Mouse (Mus musculus) midbrain, embryonic 15.5 days (tissue): ENCODE measurements around the gene Cfap45. TPM values are rescaled to one million over a fixed set of nuclear protein-coding genes. Genes with fewer than 3 reads are reported as not detected.

ENCODE experiments used
- ATAC-seq: fragments of 200-750 bp; cut with Nextera tagmentation; replicated peaks from 2 replicates; pipeline ENCODE4 v1.8.0; 2017; ENCODE audit warnings: moderate TSS enrichment
- H3K27ac ChIP-seq: fragments of 300-500 bp; sonication (generic); 2 replicates; pipeline ENCODE4 v1.5.1; 2015; ENCODE audit warnings: mild to moderate bottlenecking, inconsistent platforms
- H3K27me3 ChIP-seq: fragments of 300-500 bp; sonication (generic); replicated peaks from 2 replicates; pipeline ENCODE4 v1.6.1; 2015; ENCODE audit warnings: inconsistent platforms
- H3K36me3 ChIP-seq: fragments of 300-500 bp; sonication (generic); replicated peaks from 2 replicates; pipeline ENCODE4 v1.6.1; 2015; ENCODE audit warnings: inconsistent platforms
- H3K4me1 ChIP-seq: fragments of 300-500 bp; sonication (generic); 2 replicates; pipeline ENCODE4 v1.6.1; 2015; ENCODE audit warnings: inconsistent platforms
- H3K4me2 ChIP-seq: fragments of 300-500 bp; sonication (generic); 2 replicates; pipeline ENCODE4 v1.6.1; 2015; ENCODE audit warnings: inconsistent platforms, mild to moderate bottlenecking, moderate library complexity
- H3K4me3 ChIP-seq: fragments of 300-500 bp; sonication (generic); 2 replicates; pipeline ENCODE4 v1.5.1; 2015; ENCODE audit warnings: mild to moderate bottlenecking, inconsistent platforms
- H3K9ac ChIP-seq: fragments of 300-500 bp; sonication (generic); 2 replicates; pipeline ENCODE4 v1.6.1; 2015; ENCODE audit warnings: mild to moderate bottlenecking, inconsistent platforms
- H3K9me3 ChIP-seq: fragments of 300-500 bp; sonication (generic); 2 replicates; pipeline ENCODE4 v1.6.1; 2016; ENCODE audit warnings: inconsistent platforms
- WGBS: fragments of 180-500 bp; shearing (Covaris S2); methylation state at CpG from one replicate; pipeline ENCODE4 v1.1.7; 2015; ENCODE audit warnings: mixed read lengths; 5-methylcytosine and 5-hydroxymethylcytosine counted together
- polyA plus RNA-seq: library from polyadenylated mRNA; unstranded; fragments of >200 nt; fragmentation: Nextera tagmentation; extraction: Ambion mirVana; gene quantifications from 2 replicates; pipeline ENCODE4 v1.2.1, GENCODE M21; 2015

The Cfap45 gene
- polyA plus RNA-seq, 1 experiment from 2014 or later: 3.7 TPM

DNA sequence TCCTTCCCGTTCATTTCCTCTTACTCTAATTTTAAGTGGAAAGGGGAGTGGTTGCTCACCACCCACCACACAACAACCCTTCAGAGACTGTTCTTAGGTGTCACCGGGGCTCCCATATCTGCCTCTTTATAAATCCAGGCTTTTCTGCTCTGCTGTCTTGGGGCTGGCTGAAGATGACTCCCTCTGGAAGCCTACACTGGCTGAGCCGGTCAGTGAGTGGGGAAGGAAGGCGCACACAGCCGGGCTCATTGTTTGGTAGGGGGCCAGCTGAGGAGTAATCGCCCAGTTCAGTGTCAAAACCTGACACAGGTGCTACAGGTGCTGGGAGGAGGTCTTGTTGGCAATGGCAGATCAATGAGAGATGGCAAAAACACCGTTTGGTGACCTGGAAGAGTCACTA lies 5.4 kb downstream of the Cfap45 start:
- H3K36me3 ChIP-seq: no peaks in the 10 kb centered on the region
- WGBS: 70% methylated on average over 7 of the region's 7 CpGs
- no peak for ATAC-seq

DNA sequence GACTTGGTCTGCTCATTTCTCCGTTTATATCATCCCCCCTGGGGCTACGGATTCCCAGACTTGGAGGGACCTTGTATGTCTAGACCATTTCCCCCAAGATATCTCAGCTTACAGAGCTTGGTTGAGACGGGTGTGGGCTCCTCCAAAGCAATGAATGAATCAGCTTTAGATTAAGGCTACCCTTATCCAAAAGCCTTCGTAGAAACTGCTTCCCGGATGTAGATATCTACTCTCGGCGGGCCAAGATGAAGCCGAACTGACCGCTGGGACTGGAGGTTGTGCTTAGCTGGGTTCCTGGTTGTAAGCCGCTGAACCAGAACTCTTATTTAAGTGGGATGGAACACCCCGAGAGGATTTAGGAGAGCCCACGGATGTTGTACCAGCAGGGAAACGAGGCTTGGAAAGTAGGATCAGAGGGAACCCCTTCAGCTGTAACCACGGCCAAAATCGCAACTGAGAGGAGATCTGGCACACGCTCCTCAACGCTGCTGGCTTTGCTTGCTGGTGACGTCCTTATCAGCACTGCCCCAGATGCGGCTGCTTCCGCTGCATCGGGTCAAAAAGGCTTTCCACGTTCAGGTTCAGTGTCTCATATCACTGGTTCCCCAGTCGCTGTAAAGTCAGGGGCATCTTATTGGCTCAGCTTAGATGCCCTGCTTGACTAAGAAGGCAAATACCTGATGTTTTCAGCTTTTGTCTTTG lies 5.9 kb downstream of the Cfap45 start:
- 69% methylated on average over 23 of the region's 23 CpGs for WGBS
- Histone ChIP-seq H3K4me3 (no peak overlapping the region), H3K27ac (no peak overlapping the region), H3K4me1 (no peaks in the 10 kb centered on the region; the same call in 1 of the 2 replicates), H3K9me3 (no peaks in the 10 kb centered on the region), H3K36me3 (no peaks in the 10 kb centered on the region), H3K4me2 (no peak overlapping the region), H3K9ac (no peak overlapping the region), H3K27me3 (no peaks in the 10 kb centered on the region; the same call in 1 of the 2 replicates)
- ATAC-seq: no peak

More for the DNA sequence above, 5.4 kb downstream of the Cfap45 start:
- no peak overlapping the region for H3K4me2 ChIP-seq
- H3K4me3 ChIP-seq: no peak overlapping the region
- H3K9me3 ChIP-seq: no peaks in the 10 kb centered on the region
- H3K27ac ChIP-seq: no peak overlapping the region
- H3K27me3 ChIP-seq: no peaks in the 10 kb centered on the region; the same call in 1 of the 2 replicates
- H3K4me1 ChIP-seq: peaks cover 6% of the 10 kb centered on the region
- H3K9ac ChIP-seq: no peak overlapping the region

DNA sequence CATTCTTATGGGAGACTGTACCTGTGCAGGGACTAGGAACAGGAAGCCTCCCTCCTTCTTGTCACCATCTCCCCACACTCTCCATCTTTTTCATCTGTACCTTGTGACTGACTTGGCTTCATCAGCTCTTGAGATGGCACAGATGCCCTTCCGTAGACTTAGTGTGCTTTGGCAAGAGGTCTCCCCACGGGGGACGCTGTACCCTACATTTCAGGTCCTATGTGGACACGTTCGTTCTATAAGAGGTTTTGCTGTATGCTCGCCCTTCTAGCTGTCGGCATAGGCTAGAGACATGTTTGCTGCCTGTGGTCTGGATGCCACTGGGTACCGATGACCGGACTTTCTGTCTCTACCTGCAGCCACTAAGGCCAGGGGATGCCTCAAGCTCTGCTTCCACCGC lies 6.8 kb downstream of the Cfap45 start:
- Histone ChIP-seq H3K4me3 (no peak overlapping the region), H3K9ac (no peak overlapping the region), H3K27ac (no peak overlapping the region), H3K9me3 (no peaks in the 10 kb centered on the region), H3K36me3 (no peaks in the 10 kb centered on the region), H3K27me3 (no peaks in the 10 kb centered on the region; the same call in 1 of the 2 replicates), H3K4me1 (peaks cover 7% of the 10 kb centered on the region), H3K4me2 (no peak overlapping the region)
- ATAC-seq: no peak
- WGBS: 95% methylated on average over 10 of the region's 10 CpGs

DNA sequence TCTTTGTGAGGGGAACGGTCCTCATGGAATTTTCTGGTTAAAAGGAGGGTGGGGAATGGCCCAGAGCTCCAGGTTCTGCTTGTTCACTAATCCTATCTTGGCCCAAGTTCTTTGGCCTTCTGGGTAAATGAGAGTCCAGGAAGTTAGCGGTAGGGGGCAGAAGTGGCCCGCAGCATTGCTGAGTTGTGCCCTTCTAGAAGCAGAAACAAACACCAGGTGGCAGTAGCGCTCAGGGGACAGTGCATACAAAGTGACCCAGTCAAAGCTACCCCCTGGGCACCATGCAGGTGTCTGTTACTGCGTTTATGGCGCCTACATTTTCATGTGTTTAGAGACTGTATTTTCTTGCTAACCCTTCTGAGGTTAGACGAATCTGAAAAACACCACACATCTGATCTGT lies 8.1 kb downstream of the Cfap45 start:
- ATAC-seq: peak; percentile 38
- Histone ChIP-seq H3K9ac (no peak overlapping the region), H3K4me2 (no peak overlapping the region), H3K4me3 (no peak overlapping the region), H3K36me3 (no peaks in the 10 kb centered on the region), H3K27ac (no peak overlapping the region), H3K9me3 (no peaks in the 10 kb centered on the region), H3K27me3 (no peaks in the 10 kb centered on the region; the same call in 1 of the 2 replicates), H3K4me1 (peaks cover 15% of the 10 kb centered on the region)
- WGBS: 6% methylated on average over 7 of the region's 7 CpGs

DNA sequence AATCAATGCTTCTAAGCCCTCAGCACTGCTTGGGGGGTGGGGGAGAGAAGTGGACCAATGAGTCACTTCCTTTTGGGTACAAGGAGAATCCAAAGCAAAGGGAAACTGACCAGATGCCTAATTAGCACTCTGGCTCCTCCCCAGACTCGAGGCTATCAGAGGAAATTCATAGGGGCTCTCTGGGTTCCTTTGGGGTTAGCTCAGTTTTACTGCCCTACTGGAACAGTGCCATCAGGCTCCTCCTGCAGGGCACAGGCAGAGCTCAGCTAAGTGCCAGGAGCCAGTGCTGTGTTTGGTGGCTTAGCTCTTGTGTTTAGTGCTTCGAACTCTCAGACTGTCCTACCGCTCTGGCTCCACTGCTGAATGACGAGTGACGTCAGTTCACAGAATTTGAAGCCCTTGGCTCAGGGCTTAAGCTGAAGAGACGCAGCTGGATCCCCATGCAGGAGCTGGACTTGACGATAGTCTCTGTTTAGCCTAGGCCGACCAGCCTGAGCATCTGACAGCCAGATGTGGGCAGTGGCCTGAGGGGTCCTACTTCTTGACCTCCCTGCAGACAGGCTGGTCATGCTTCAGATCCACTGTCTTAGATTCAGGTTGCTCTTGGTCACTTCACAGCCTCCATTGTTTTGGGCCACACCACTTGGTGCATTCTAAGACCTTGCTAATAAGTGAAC lies 10.1 kb downstream of the Cfap45 start:
- ATAC-seq: 0 out of 2 replicates have a peak, but pooled peaks have one; percentile 2
- WGBS: 28% methylated on average over 8 of the region's 8 CpGs
- Histone ChIP-seq H3K9me3 (no peaks in the 10 kb centered on the region), H3K4me3 (no peak overlapping the region), H3K27me3 (no peaks in the 10 kb centered on the region; the same call in 1 of the 2 replicates), H3K27ac (no peak overlapping the region), H3K9ac (no peak overlapping the region), H3K4me2 (no peak overlapping the region), H3K4me1 (peaks cover 15% of the 10 kb centered on the region), H3K36me3 (no peaks in the 10 kb centered on the region)

DNA sequence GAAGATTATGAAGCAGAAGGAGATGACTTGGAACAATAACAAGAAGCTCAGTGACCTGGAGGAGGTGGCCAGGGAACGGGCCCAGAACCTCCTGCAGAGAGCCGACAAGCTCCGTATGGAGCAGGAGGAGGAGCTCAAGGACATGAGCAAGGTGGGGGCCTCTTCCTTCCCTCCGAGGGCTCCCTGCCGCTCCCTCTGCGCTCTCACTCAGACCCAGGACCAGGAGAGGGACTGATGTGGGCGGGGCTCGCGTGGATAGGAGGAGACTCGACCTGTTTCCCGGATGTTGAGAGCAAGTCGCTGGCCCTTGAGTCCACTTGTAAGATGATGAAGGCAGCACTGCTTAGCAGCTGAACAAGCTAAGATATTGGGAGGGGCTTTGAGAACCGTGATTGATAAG lies 11.9 kb downstream of the Cfap45 start:
- WGBS: 2% methylated on average over 13 of the region's 13 CpGs
- peak; percentile 78 for ATAC-seq
- H3K9ac ChIP-seq: no peak overlapping the region
- peak overlapping the region; percentile 40 for H3K4me2 ChIP-seq
- no peaks in the 10 kb centered on the region; the same call in 1 of the 2 replicates for H3K27me3 ChIP-seq
- H3K9me3 ChIP-seq: no peaks in the 10 kb centered on the region
- H3K27ac ChIP-seq: no peak overlapping the region
- peak overlapping the region; percentile 17 for H3K4me3 ChIP-seq
- H3K36me3 ChIP-seq: no peaks in the 10 kb centered on the region
- H3K4me1 ChIP-seq: peaks cover 15% of the 10 kb centered on the region

DNA sequence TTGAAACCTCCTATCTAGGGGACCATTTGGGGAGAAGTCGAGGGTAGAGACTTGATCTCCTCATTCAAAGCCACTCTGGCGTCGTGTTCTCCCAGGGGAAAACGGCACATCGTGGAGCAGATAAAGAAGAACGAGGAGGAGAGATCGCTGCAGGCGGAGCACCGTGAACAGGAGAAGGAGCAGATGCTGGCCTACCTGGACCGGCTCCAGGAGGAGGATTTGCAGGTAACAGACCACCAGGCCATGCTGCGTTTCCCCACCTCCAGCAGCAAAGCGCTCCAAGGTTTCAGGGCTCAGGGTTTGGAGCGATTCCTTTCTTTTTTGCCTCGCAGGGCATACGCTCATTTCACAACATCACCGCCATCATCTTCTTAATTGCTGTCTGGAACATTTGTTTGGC lies 14.5 kb downstream of the Cfap45 start:
- Histone ChIP-seq H3K4me1 (peaks cover 21% of the 10 kb centered on the region), H3K27me3 (no peaks in the 10 kb centered on the region), H3K4me3 (no peak overlapping the region), H3K4me2 (no peak overlapping the region), H3K9me3 (no peaks in the 10 kb centered on the region), H3K9ac (no peak overlapping the region), H3K27ac (no peak overlapping the region), H3K36me3 (no peaks in the 10 kb centered on the region)
- ATAC-seq: no peak
- 81% methylated on average over 16 of the region's 16 CpGs for WGBS

DNA sequence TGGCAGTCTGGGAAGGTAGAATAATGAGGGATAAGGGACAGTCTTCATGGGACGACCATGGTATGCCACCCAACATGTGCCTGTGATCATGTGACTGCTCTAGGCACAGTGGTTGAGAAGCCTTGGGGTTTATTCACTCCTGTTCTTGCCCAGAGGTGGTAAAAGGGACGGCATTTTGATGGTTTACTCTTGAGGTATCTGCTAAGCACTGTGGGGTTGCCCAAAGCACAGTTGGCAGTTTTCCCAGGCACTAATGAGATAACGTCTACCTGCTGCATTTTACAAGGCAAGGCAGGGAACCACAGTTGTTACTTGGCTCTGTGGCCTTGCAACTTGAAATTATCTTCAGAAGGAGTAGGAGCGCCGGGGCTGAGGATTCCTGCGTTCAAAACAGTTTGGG lies 19.2 kb downstream of the Cfap45 start:
- Histone ChIP-seq H3K27ac (peak overlapping the region; percentile 64), H3K36me3 (no peaks in the 10 kb centered on the region), H3K9me3 (no peaks in the 10 kb centered on the region), H3K27me3 (no peaks in the 10 kb centered on the region), H3K9ac (0 out of 2 replicates have a peak overlapping the region, but pooled peaks have one; percentile 11), H3K4me1 (peaks cover 13% of the 10 kb centered on the region), H3K4me3 (no peak overlapping the region), H3K4me2 (no peak overlapping the region)
- peak; percentile 40 for ATAC-seq
- 53% methylated on average over 6 of the region's 6 CpGs for WGBS

DNA sequence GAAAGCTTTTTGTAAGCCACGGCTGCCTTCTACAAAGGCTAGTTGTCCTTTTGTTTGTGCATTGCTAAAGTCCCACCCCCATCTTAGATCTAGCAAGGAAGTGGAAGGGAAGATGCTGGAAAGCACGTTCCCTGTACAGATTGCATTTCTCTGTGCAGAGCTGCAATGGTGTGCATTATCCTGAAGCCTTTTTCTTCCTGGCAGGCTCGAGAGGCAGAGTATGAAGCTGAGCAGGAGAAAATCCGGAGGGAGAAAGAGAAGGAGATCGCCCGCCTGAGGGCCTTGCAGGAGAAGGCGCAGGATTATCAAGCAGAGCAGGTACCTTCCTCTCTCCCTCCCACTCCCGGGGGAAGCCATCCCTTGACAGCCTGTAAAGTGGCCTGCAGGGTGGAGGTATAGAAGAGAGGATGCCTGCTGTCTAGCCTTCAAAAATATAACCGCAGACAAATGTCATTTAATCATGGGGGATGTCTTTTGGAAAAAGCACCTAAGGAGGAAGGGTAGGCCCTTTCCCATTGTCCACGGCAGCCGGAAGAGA lies 19.8 kb downstream of the Cfap45 start:
- Histone ChIP-seq H3K9me3 (no peaks in the 10 kb centered on the region), H3K9ac (0 out of 2 replicates have a peak overlapping the region, but pooled peaks have one; percentile 11)

DNA sequence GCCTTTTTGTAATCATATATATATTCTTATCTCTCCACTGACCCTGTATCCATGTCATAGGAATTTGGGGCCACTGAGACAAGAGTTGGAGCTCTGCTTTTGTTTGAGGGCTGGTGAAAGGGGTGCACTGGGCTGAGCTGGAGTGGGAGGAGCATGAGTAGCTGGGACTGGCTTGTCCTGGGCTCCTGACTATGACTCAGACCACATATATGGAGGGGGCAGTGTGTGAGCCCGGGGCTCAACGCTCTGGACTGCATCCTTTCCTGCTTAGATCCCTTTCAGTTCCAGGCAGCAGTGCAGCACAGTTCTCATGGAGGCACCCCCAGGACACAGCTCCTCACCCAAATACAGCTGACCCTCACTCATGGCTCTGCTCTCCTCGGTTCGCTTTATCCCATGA lies 25.5 kb downstream of the Cfap45 start:
- Histone ChIP-seq H3K9ac (no peak overlapping the region), H3K4me3 (no peak overlapping the region), H3K4me2 (no peak overlapping the region), H3K4me1 (peaks cover 18% of the 10 kb centered on the region), H3K36me3 (no peaks in the 10 kb centered on the region), H3K27ac (no peak overlapping the region), H3K9me3 (no peaks in the 10 kb centered on the region), H3K27me3 (no peaks in the 10 kb centered on the region)
- 89% methylated on average over 4 of the region's 4 CpGs for WGBS
- ATAC-seq: no peak

More for the DNA sequence above, 19.8 kb downstream of the Cfap45 start:
- WGBS: 34% methylated on average over 11 of the region's 11 CpGs
- Histone ChIP-seq H3K4me2 (no peak overlapping the region), H3K27ac (peak overlapping the region; percentile 64), H3K4me3 (no peak overlapping the region), H3K4me1 (peaks cover 13% of the 10 kb centered on the region), H3K36me3 (no peaks in the 10 kb centered on the region), H3K27me3 (no peaks in the 10 kb centered on the region)
- peak; percentile 42 for ATAC-seq

DNA sequence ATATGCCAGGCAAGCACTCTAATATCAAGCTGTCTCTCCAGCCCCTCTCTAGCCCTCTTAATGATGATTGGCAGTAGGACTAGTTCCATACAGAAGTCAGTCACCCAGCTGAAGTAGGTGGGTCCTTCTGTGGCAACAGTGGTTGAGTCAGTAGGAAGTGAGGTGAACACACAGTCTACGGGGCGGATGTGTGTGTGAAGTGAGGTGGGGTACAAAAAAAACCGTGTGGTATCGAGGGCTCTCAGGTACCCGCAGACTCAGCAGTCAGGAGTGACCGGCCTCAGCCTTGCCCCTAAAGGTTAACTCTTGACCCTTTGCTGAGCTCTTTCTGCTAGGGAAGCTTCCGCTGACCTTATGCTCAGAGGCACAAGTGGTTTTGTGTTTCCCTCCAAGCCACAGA lies 27.9 kb downstream of the Cfap45 start:
- no peak for ATAC-seq
- Histone ChIP-seq H3K4me1 (peaks cover 22% of the 10 kb centered on the region), H3K9ac (no peak overlapping the region), H3K27me3 (no peaks in the 10 kb centered on the region), H3K4me2 (no peak overlapping the region), H3K27ac (no peak overlapping the region), H3K9me3 (no peaks in the 10 kb centered on the region), H3K36me3 (no peaks in the 10 kb centered on the region), H3K4me3 (no peak overlapping the region)
- WGBS: 57% methylated on average over 7 of the region's 7 CpGs

DNA sequence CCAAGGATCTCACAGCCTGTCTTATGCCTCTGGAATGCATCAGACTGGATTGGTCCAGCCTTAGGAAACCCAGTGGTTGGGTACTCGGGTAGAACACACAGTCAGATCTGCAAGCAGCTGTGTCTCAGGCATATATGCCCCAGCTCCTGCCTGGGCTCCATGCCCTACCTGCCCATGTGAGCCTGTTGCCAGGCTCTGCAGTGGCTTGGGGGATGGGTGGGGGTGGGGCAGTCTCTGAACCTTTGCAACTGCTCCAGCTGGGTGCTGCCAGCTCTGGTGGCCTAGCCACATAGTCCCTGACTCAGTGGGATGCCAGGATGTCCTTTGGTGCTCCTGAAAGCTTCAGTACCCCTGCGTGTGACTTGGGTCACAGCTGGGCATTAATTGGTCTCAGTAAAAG lies 28.7 kb downstream of the Cfap45 start:
- no peak overlapping the region for H3K27ac ChIP-seq
- no peaks in the 10 kb centered on the region for H3K27me3 ChIP-seq
- peak overlapping the region; percentile 57 for H3K4me2 ChIP-seq
- no peaks in the 10 kb centered on the region for H3K36me3 ChIP-seq
- H3K4me3 ChIP-seq: peak overlapping the region; percentile 40
- ATAC-seq: peak; percentile 15; the same call in 1 of the 2 replicates
- H3K4me1 ChIP-seq: peaks cover 22% of the 10 kb centered on the region
- H3K9me3 ChIP-seq: no peaks in the 10 kb centered on the region
- WGBS: 18% methylated on average over 2 of the region's 2 CpGs
- no peak overlapping the region for H3K9ac ChIP-seq
